Mouse (Mus musculus) spleen, adult 2 months (tissue): Measurements from ENCODE around the gene Clp1.

ENCODE experiments used
- CTCF ChIP-seq: fragments of 200-500 bp; IDR thresholded peaks from 2 replicates; pipeline ENCODE4 v1.5.1; 2011; ENCODE audit warnings: mild to moderate bottlenecking, inconsistent platforms; ENCODE audit not compliant: insufficient read depth, insufficient read length, insufficient replicate concordance; ENCODE audit errors: extremely low read depth
- POLR2A ChIP-seq: fragments of 200-500 bp; IDR thresholded peaks from 2 replicates; pipeline ENCODE4 v1.6.1; 2011; ENCODE audit warnings: low read depth, low read length, inconsistent platforms

- no peak for TF ChIP-seq POLR2A
- no peak for TF ChIP-seq CTCF
These were observed 10.5 kb downstream of the Clp1 start for GRCm38 (mm10) chr2:84716423-84717355.
